Mouse (Mus musculus): ENCODE data around the gene Ccdc141.

GRCm38 (mm10) chr2:77061871-77062270, 108.6 kb downstream of the Ccdc141 start:
- TF ChIP-seq CTCF (IDR thresholded peaks at IDR 0.05): peak; percentile 76
- no peak for TF ChIP-seq EP300 (IDR thresholded peaks at IDR 0.05)
